Mouse (Mus musculus) erythroblast, embryonic 14.5 days (primary cell): Measurements from ENCODE around the gene Gm49337.

Experiments used
- GATA1 ChIP-seq: IDR thresholded peaks from 2 replicates; pipeline ENCODE4 v1.6.1; 2012; ENCODE audit warnings: low read length, inconsistent platforms, mixed read lengths
- TAL1 ChIP-seq: IDR thresholded peaks from 3 replicates; pipeline ENCODE4 v1.6.1; 2012; ENCODE audit warnings: low read length, inconsistent platforms, mixed read lengths

DNA sequence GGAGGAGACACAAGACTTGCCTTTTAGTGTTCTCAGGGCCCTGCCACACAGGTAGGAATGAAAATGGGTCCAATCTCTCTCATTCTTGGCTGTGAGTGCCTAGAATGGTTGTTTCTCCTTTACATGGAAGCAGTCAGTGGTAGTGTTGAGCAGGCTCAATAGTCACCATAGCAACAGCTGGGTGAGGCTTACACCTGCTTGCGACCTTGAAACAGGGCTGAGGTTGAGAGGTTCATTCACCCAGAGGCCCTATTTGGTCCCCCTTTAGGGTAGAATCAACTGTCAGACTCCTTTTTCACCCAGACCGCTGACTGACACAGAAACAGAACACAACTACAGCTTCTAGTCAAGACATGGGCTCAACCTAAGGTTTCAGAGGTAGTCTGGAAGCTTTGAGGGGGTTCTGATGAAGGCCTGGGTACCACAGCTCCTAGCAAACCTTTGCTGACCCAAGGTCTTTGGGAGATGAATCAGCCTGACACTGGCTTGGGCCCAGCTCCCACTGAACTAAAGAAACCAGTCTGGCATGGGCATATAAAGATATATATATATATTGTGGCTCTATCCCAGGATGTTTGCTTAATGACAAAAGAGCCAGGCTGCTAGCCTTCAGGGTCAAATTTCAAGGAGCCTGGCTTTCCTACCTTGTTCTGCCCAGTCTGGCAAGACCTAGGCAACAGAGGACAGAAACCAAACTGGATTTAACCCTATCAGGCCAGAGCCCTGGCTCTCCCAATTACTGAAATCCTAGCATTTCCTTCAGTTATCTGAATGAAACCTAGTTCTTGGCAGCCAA is 8.2 kb upstream of the Gm49337 start:
- TF ChIP-seq TAL1 (no peak), GATA1 (no peak)
